Mouse (Mus musculus) urinary bladder, postnatal 4 days (tissue): Measurements from ENCODE around the gene Thtpa.
A peak's percentile ranks its signal among the peaks of the same experiment; 100 is the strongest.

Experiments used
- DNase-seq, 2 experiments: peaks; one replicate each; pipeline ENCODE4 v3.0.0; 2021 to 2022; ENCODE audit warnings: low spot score in 2 of 2

Gene Thtpa

DNA sequence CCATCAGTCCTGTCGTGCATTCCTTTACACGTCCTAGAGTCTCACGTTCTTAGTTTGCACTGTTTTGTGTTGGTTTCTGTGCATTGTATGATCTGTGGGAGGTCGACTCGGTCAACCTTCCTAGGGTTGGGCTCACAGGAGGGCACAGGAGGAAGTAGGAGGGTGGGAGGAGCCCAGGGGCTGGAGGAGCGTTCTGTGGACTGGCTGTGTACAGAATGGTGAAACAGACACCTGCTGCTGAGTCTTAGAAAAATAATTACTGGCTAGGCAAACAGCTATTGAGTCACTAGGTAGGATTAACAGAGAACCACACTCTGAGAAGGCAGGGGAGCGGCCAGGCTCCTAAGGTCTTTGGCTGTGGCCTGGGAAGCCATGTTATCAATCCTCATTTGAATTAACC lies 44.7 kb downstream of the Thtpa start:
- no peak for DNase-seq

DNA sequence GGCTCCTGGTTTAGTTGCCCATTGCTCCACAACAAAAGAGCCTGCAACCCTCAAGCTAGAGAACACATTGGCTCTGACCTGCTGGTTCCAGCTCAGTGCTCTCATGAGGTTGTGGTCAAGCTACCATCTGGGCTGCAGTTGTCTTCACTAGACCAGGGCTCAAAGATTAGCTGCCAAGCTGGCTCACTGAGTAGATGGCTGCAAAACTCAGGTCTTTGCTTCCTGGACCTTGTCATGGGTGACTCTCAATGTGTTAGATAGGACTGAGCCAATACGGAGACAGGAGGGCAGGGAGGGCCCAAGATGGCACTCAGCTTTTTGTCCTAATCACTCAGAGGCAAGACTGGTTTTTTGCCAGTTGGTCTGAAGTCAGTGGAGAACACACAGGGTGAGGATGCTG lies 51.7 kb downstream of the Thtpa start:
- no peak for DNase-seq

DNA sequence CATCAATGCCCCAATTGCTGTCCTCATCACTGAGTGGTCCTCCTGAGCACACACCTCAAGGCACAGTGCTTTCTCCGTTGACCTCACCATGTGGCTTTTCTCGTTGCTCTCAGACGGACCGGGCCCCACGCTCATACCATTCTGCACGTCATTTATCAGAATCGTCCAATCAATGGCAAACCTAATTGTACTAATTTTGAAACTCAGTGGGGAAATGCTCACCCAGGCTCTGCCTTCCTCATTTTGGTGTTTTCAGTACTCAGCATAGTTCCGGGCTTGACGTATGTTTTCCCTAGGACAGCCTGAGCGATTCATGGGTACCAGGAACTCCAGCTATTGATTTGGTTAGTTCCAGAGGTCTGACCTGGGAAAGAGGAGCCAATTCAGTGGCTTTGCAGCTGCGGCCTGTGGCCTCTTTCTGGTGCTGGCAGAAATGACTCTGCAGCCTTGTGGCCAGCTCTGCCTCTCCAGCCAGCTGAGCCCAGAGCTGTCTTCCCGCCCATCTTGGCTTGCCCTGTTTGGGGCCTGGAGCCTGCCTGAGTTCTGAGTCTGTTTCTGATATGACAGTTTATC lies 52.3 kb downstream of the Thtpa start:
- DNase-seq, result no peak

DNA sequence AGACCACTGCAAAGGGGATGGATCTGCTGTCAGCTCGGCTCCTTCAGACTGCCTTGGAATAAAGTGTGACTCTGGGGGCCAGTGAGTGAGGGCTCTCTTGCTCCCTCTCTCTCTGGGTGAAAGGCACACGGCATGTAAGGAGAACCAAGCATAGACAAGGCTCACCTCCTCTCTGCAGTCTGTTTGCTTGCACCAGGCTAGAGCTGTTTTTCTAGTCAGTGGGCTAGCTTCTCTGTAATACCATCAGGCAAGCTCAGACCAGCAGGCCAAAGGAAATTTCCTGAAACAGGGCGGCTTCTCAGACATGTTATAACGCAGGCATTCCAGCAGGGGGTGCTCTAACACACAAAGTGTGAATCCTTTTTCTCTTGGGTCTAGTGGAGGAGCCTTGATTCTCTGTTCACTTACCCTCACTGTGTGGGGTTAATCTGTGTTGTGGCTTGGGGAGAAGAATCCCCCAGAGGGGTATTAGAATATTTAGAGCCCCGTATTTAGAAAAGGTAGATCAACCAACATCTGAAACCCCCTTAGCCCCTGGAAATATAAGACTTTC lies 53.9 kb downstream of the Thtpa start:
- peak in 1 of 2 experiments; percentile 29 for DNase-seq
